In genomic region chr11:9010416-9010815, GRCm38 (mm10) we compare ENCODE assay signal across 8 mouse cellular contexts. TPM values are rescaled to one million over a fixed set of nuclear protein-coding genes. Genes with fewer than 3 reads are reported as not detected.
DNase-seq lines count a peak whose midpoint lies in the region; ATAC-seq and TF ChIP-seq lines count a peak whose summit lies in the region.

No protein-coding gene starts in this region.

- H3K27me3 ChIP-seq in thymus, adult 2 months (ENCODE audit: control insufficient read depth, insufficient read depth, low read length), result no peaks in the 10 kb centered on the region
- H3K27me3 ChIP-seq in forebrain, embryonic 15.5 days, result no peaks in the 10 kb centered on the region
- H3K27me3 ChIP-seq in liver, embryonic 16.5 days (ENCODE audit: control insufficient read depth, insufficient read depth, low read depth, low read length), result no peaks in the 10 kb centered on the region

- peak; percentile 11 for DNase-seq in adrenal gland, adult 8-10 months
- DNase-seq in adrenal gland, postnatal 4 days (ENCODE audit: low spot score in 2 of 2), result no peak
- no peak for DNase-seq in thymus, adult 2 months
- no peak for DNase-seq in thymus, postnatal 4 days
- peak; percentile 90 for DNase-seq in kidney, adult 11 months
- DNase-seq in skeletal muscle tissue, adult 2 months (ENCODE audit: low read depth, low spot score), result peak; percentile 5

- ATAC-seq in forebrain, embryonic 15.5 days (replicated peaks), result peak; percentile 57
- ATAC-seq in liver, embryonic 16.5 days (ENCODE audit: low read depth), result peak; percentile 60

- no peaks in the 10 kb centered on the region for H3K9me3 ChIP-seq in forebrain, embryonic 15.5 days
- H3K9me3 ChIP-seq in liver, embryonic 16.5 days (replicated peaks; ENCODE audit: control insufficient read depth, low read length), result no peaks in the 10 kb centered on the region

- peak overlapping the region; percentile 62 for H3K4me2 ChIP-seq in forebrain, embryonic 15.5 days (replicated peaks)
- H3K4me2 ChIP-seq in liver, embryonic 16.5 days (ENCODE audit: low read depth, low read length), result peak overlapping the region; percentile 88

- WGBS in thymus, adult 2 months, result 3% methylated on average over 7 of the region's 7 CpGs
- 0% methylated on average over 7 of the region's 7 CpGs for WGBS in forebrain, embryonic 15.5 days
- 0% methylated on average over 7 of the region's 7 CpGs for WGBS in liver, embryonic 16.5 days (ENCODE audit: insufficient replicate concordance)

- peak overlapping the region; percentile 13; the same call in 1 of the 2 replicates for H3K27ac ChIP-seq in thymus, adult 2 months (ENCODE audit: control insufficient read depth, insufficient read depth, low read length)
- peak overlapping the region; percentile 70 for H3K27ac ChIP-seq in forebrain, embryonic 15.5 days (replicated peaks)
- H3K27ac ChIP-seq in liver, embryonic 16.5 days (ENCODE audit: low read length), result peak overlapping the region; percentile 86

- H3K4me1 ChIP-seq in thymus, adult 2 months (replicated peaks; ENCODE audit: control insufficient read depth, insufficient read depth, low read length), result no peaks in the 10 kb centered on the region
- peaks cover 11% of the 10 kb centered on the region for H3K4me1 ChIP-seq in forebrain, embryonic 15.5 days
- H3K4me1 ChIP-seq in liver, embryonic 16.5 days (ENCODE audit: control insufficient read depth, low read depth, low read length), result peaks cover 9% of the 10 kb centered on the region

- TF ChIP-seq POLR2A in thymus, adult 2 months (IDR thresholded peaks at IDR 0.05; ENCODE audit: control insufficient read depth, extremely low read depth, insufficient read depth, low read length, poor library complexity), result no peak

- peak overlapping the region; percentile 67 for H3K9ac ChIP-seq in forebrain, embryonic 15.5 days (replicated peaks)
- peak overlapping the region; percentile 86 for H3K9ac ChIP-seq in liver, embryonic 16.5 days (ENCODE audit: low read depth, low read length)

- no peak for TF ChIP-seq CTCF in thymus, adult 2 months (IDR thresholded peaks at IDR 0.05; ENCODE audit: borderline replicate concordance, control insufficient read depth, extremely low read depth, insufficient read depth, low read length, poor library complexity)

- peak overlapping the region; percentile 76 for H3K4me3 ChIP-seq in thymus, adult 2 months (ENCODE audit: control insufficient read depth, insufficient read depth, low read length)
- peak overlapping the region; percentile 71 for H3K4me3 ChIP-seq in forebrain, embryonic 15.5 days
- peak overlapping the region; percentile 89 for H3K4me3 ChIP-seq in liver, embryonic 16.5 days (ENCODE audit: low read depth, low read length)

- H3K36me3 ChIP-seq in thymus, adult 2 months (ENCODE audit: control insufficient read depth, insufficient read depth, low read length), result peaks cover 6% of the 10 kb centered on the region
- peaks cover 4% of the 10 kb centered on the region; the same call in 1 of the 2 replicates for H3K36me3 ChIP-seq in forebrain, embryonic 15.5 days
- H3K36me3 ChIP-seq in liver, embryonic 16.5 days (ENCODE audit: control insufficient read depth, insufficient read depth), result peaks cover 9% of the 10 kb centered on the region

RNA-seq across cellular contexts. Expression of gene Hus1, which starts 0.6 kb away (rescaled TPM):
- total RNA-seq in adrenal gland, adult 8-10 months (2022), result 10 to 100 TPM in 2 of 4 experiments, 1 to 10 TPM in 2; 8.7 to 13.8 (median 10.2) TPM
- 10 to 100 TPM; 14.1 to 17.7 TPM for total RNA-seq in adrenal gland, postnatal 4 days (2021)
- polyA plus RNA-seq in thymus, adult 2 months (2012; rRNA removed), result 13.9 and 14.2 TPM in 2 replicates
- polyA plus RNA-seq in forebrain, embryonic 15.5 days (2015; fragmentation: Nextera tagmentation; extraction: Ambion mirVana), result 9.3 and 10.0 TPM in 2 replicates
- polyA plus RNA-seq in liver, embryonic 16.5 days (2015; fragmentation: Nextera tagmentation; extraction: Ambion mirVana), result 6.2 and 6.6 TPM in 2 replicates

RNA-seq across cellular contexts. Expression of gene Pkd1l1, which starts 37.4 kb away (rescaled TPM):
- total RNA-seq in adrenal gland, adult 8-10 months (2022), result under 1 TPM; 0.05 to 0.15 (median 0.11) TPM
- total RNA-seq in adrenal gland, postnatal 4 days (2021), result under 1 TPM; 0.08 to 0.20 TPM
- polyA plus RNA-seq in thymus, adult 2 months (2012; rRNA removed), result 0.30 and 0.51 TPM in 2 replicates
- 0.27 and 0.31 TPM in 2 replicates for polyA plus RNA-seq in forebrain, embryonic 15.5 days (2015; fragmentation: Nextera tagmentation; extraction: Ambion mirVana)
- 0.07 and 0.09 TPM in 2 replicates for polyA plus RNA-seq in liver, embryonic 16.5 days (2015; fragmentation: Nextera tagmentation; extraction: Ambion mirVana)

RNA-seq across cellular contexts. Expression of gene Gm11992, which starts 38.0 kb away (rescaled TPM):
- total RNA-seq in adrenal gland, adult 8-10 months (2022), result under 1 TPM; 0.11 to 0.52 (median 0.16) TPM
- total RNA-seq in adrenal gland, postnatal 4 days (2021), result 1 to 10 TPM in 1 of 2 experiments, under 1 TPM in 1; 0.28 to 1.3 TPM
- polyA plus RNA-seq in thymus, adult 2 months (2012; rRNA removed), result 0.40 and 0.43 TPM in 2 replicates
- polyA plus RNA-seq in forebrain, embryonic 15.5 days (2015; fragmentation: Nextera tagmentation; extraction: Ambion mirVana), result 0.64 and 1.6 TPM in 2 replicates
- polyA plus RNA-seq in liver, embryonic 16.5 days (2015; fragmentation: Nextera tagmentation; extraction: Ambion mirVana), result 0.06 TPM in 1 of 2 replicates, not detected in the other

RNA-seq across cellular contexts. Expression of gene Sun3, which starts 38.4 kb away (rescaled TPM):
- total RNA-seq in adrenal gland, adult 8-10 months (2022), result not detected
- total RNA-seq in adrenal gland, postnatal 4 days (2021), result not detected
- not detected in 2 replicates for polyA plus RNA-seq in thymus, adult 2 months (2012; rRNA removed)
- not detected in 2 replicates for polyA plus RNA-seq in forebrain, embryonic 15.5 days (2015; fragmentation: Nextera tagmentation; extraction: Ambion mirVana)
- polyA plus RNA-seq in liver, embryonic 16.5 days (2015; fragmentation: Nextera tagmentation; extraction: Ambion mirVana), result not detected in 2 replicates

Comparison
In these comparisons a context has a peak if more than half of its experiments do, and no peak if none do; other contexts are left out.
1. DNase-seq: peak in adrenal gland, adult 8-10 months (single experiment), kidney, adult 11 months (single experiment) and skeletal muscle tissue, adult 2 months (single experiment); none in adrenal gland, postnatal 4 days (0 of 2), thymus, adult 2 months (single experiment) and thymus, postnatal 4 days (single experiment).
2. H3K27ac ChIP-seq: peak in every context shown above with its lines; median percentile 86 in liver, embryonic 16.5 days; 70 in forebrain, embryonic 15.5 days; 13 in thymus, adult 2 months.
3. Peak in every context shown above with its lines, with median percentiles within 50 percentile points of each other: H3K4me3 ChIP-seq.